Mouse (Mus musculus) CD4-positive, CD25-positive, alpha-beta regulatory T cell, adult 2 months (primary cell): Measurements from ENCODE around the gene Adamts7.

Source experiments
- DNase-seq: peaks from one replicate; pipeline ENCODE4 v3.0.0-alpha.2; 2012; ENCODE audit warnings: low read depth, low spot score

Adamts7 gene

GRCm38 (mm10) chr9:90146869-90147268, 16.0 kb upstream of the Adamts7 start:
- DNase-seq: no peak

- peak; percentile 43 for DNase-seq
Observed at GRCm38 (mm10) chr9:90162243-90162925, 485 bp upstream of the Adamts7 start.

DNA sequence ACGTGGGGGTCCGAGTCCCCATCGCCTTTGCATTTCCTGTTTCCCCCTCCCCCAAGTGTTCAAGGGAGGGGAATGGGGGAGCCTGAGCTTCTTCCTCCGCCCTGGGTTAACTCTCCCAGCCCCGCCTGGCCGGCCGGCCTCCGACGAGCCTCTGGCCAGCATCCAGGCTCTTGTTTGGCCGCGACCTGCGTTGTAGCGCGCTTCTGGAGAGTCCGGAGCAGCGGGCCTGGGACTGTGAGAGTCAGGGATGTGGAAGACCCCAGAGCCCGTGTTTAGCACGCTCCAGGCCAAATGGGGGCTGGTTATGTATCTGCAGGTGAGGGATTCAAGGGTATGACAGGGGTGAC, 853 bp downstream of the Adamts7 start:
- no peak for DNase-seq

- no peak for DNase-seq
Observed at GRCm38 (mm10) chr9:90164670-90165453, 2.0 kb downstream of the Adamts7 start.

- no peak for DNase-seq
Observed at GRCm38 (mm10) chr9:90165590-90165989, 2.7 kb downstream of the Adamts7 start.

DNA sequence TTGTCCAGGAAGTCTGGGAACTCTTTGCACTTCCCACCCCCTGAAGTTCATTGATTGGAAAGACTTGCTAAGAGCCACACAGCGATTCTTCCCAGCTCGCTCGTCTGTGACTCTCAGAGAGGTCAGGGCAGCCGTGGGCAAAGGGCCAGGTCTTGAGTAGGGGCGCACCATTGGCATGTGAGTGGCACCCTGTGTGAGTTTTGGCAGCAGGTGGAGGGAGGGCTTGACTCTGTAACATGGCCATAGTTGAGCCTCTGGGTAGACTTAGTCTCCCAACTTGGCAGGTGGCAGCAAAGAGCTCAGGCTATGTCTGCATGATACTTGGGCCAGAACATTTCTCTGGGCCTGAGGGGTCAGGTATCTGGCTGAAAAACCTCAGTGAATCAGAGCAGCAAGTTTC, 3.7 kb downstream of the Adamts7 start:
- DNase-seq: no peak

GRCm38 (mm10) chr9:90169965-90170364, 7.1 kb downstream of the Adamts7 start:
- no peak for DNase-seq

DNA sequence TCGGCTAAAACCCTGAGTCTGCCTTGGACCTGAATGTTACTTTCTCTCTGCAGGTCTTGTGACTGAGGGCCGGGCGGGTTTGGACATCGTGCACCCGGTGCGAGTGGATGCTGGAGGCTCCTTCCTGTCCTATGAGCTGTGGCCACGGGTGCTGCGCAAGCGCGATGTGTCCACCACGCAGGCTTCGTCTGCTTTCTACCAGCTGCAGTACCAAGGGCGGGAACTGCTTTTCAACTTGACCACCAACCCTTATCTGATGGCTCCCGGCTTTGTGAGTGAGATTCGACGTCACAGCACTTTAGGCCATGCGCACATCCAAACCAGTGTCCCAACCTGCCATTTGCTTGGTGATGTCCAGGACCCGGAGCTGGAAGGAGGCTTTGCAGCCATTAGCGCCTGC, 8.6 kb downstream of the Adamts7 start:
- DNase-seq: no peak

GRCm38 (mm10) chr9:90172528-90173321, 9.9 kb downstream of the Adamts7 start:
- no peak for DNase-seq

- no peak for DNase-seq
Observed at GRCm38 (mm10) chr9:90173330-90173729, 10.5 kb downstream of the Adamts7 start.

DNA sequence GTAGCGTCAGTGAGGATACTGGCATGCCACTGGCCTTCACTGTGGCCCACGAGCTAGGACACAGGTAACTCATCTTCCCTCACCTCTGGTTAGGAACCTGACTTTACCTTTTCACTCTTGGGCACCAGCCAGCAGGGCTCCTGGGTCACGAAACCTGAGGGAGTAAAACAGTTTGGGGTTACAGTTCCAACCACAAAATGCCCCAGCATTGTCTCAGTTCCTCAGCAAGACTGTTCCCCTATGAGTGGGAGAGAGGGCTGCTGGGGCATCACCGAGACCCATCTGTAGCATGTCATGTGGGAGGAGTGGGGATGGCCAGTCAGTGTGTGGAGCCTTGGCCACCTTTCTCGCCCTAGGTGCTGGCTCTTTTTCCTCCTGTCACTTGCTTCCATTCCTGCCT, 16.5 kb downstream of the Adamts7 start:
- no peak for DNase-seq

- DNase-seq: no peak
Observed at GRCm38 (mm10) chr9:90181656-90182388, 19.0 kb downstream of the Adamts7 start.

DNA sequence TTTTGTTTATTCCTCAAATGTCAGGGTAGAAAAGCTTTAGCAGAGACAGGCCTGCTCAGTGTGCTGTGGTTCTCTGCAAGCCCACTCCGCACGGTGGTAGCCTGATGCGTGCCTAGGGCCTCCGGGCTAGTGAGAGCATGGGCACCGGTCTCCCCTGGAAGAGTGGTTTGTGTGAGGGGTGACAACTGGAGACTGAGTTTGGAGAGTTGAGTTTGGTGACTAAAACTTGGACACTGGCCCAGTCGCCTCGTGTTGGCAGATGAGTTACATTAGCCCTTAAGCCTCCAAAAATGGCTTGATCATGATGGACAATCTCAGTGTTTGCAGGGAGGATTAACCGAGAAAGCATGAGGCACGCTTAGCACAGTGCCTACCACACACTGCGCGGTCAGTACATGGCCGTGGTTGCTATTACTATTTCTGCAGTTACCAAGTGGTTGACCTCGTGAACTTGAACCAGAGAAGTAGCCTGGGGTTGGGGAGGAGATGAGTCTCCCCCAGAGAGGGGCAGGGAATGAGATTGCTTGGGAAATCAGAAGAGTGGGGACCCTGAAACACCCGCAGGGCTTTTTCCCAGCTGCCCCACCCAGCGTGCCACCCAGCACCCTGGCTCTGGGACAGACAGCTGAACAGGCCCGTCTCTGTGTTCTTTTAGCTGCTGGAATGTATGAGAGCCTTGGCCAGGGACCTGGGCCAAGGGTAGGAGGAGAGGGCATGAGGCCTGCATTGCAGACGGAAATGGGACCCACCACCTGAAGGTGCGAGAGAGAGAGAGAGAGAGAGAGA, 20.0 kb downstream of the Adamts7 start:
- no peak for DNase-seq

DNA sequence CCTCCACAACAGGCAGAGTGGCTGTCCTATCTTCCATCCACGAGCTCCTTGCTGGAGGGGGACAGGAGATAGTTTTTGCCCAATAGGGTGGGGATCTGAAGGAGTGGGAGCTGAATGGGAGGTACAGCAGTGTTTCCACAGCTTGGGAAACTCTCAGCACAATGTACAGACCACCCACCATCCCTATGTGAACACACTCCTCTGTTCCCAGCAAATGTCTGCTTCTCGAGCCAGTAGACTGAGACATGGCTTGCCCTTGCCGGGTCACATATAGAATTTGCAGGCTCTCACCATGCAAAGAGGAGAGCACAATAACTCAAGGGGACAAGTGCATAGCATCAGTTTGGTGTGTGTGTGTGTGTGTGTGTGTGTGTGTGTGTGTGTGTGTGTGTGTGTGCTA, 20.7 kb downstream of the Adamts7 start:
- no peak for DNase-seq

DNA sequence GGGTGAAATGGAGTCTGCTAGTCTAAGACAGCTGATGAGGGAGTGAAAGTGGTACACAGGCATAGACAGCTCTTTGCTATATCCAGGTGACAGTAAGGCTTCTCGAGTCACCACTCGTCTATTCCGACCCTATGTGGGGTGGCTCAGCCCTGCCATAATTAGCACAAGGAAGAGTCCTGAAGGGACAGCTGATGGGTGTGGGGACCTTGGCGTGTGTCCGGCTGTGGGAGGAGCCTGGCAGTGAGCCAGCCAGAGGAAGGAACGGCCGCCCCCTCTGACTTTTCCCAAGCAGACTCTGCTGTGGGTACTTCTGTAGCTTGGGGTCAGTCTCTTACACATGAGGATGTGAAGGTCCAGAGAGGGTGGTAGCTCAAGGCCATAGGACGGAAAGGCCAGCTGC, 21.2 kb downstream of the Adamts7 start:
- no peak for DNase-seq

- no peak for DNase-seq
Observed at GRCm38 (mm10) chr9:90185356-90185910, 22.6 kb downstream of the Adamts7 start.

GRCm38 (mm10) chr9:90188893-90189292, 26.0 kb downstream of the Adamts7 start:
- no peak for DNase-seq

DNA sequence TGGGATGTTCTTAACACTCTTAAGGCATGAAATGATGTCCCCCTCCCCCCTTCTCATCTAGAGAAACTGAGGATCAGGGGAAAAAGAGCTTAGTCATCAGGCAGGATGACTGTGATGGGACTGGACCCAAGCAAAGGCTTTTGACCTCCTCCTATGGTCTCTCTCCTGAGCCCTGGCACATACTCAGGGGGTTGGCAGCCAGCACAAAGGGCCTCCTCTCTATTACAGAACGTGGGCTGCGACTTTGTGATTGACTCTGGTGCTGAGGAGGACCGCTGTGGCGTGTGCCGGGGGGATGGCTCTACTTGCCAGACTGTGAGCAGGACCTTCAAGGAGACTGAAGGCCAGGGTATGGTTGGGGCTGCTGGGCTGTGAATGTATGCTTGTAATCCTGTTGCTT, 26.5 kb downstream of the Adamts7 start:
- DNase-seq: no peak

GRCm38 (mm10) chr9:90195000-90195399, 32.1 kb downstream of the Adamts7 start:
- DNase-seq: no peak

DNA sequence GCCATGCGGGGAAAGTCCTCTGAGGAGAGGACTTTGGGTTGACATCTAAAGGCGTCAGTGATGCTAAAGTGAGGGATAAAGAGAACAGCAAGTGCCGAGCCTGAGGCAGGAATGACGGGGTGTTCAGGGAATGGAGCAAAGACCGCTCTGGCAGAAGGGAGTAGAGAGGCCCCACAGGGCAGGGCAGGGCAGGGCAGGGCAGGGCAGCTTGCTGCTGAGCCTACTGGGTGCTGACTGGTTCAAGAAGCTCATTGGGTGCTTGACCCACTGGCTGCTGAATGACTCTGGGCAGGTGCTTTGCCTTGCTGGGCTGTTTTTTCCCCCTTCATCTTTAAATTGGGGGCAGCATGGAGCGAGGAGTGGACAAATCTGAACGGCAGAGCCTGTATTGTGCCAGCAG, 33.4 kb downstream of the Adamts7 start:
- DNase-seq: no peak
